Mouse (Mus musculus) liver, embryonic 14.5 days (tissue): ENCODE measurements at regions not wholly inside any gene's neighbourhood (a gene's known extent, or its start where the extent isn't known, plus 50 kb on each side); places are given as distances from the start of the nearest gene placed in this dataset.

Experiments used
- ATAC-seq: fragments of 200-750 bp; cut with Nextera tagmentation; 2 replicates; pipeline ENCODE4 v1.8.0; 2017; ENCODE audit warnings: moderate number of reproducible peaks, mild to moderate bottlenecking, moderate library complexity; ENCODE audit not compliant: insufficient read depth
- DNase-seq, 3 experiments: peaks; one replicate each; pipeline ENCODE4 v3.0.0-alpha.2; 2012 to 2013; ENCODE audit warnings: low read depth in 3 of 3, low spot score in 3 of 3
- H3K27ac ChIP-seq: fragments of 300-500 bp; sonication (generic); 2 replicates; pipeline ENCODE4 v1.5.1; 2014; ENCODE audit warnings: moderate library complexity, mild to moderate bottlenecking, control low read depth, inconsistent platforms
- H3K27me3 ChIP-seq: fragments of 300-500 bp; sonication (generic); 2 replicates; pipeline ENCODE4 v1.6.1; 2014; ENCODE audit warnings: mild to moderate bottlenecking, low read length, moderate library complexity; ENCODE audit not compliant: control insufficient read depth, insufficient read depth
- H3K36me3 ChIP-seq: fragments of 300-500 bp; sonication (generic); replicated peaks from 2 replicates; pipeline ENCODE4 v1.6.1; 2014; ENCODE audit warnings: low read depth; ENCODE audit not compliant: control insufficient read depth, insufficient read depth
- H3K4me1 ChIP-seq, 2 experiments: fragments of 200-500 bp in 1 of 2; fragments of 300-500 bp in 1 of 2; sonication (generic) in 1 of 2; replicated peaks; 2 replicates each; pipeline ENCODE4 v1.6.1; 2012 to 2014; ENCODE audit warnings: antibody characterized with exemption in 1 of 2, inconsistent platforms in 1 of 2, low read length in 1 of 2; ENCODE audit not compliant: control insufficient read depth in 2 of 2, insufficient read depth in 2 of 2
- H3K4me2 ChIP-seq: fragments of 300-500 bp; sonication (generic); 2 replicates; pipeline ENCODE4 v1.6.1; 2014; ENCODE audit warnings: low read depth, mild to moderate bottlenecking, control low read depth, moderate library complexity
- H3K4me3 ChIP-seq, 2 experiments: fragments of 200-500 bp in 1 of 2; fragments of 300-500 bp in 1 of 2; sonication (generic) in 1 of 2; 2 replicates each; pipeline ENCODE4 v1.5.1; 2012 to 2014; ENCODE audit warnings: low read depth in 2 of 2, low read length in 2 of 2, mild to moderate bottlenecking in 2 of 2, control low read depth in 1 of 2, inconsistent platforms in 1 of 2, moderate library complexity in 1 of 2; ENCODE audit not compliant: insufficient read depth in 1 of 2
- H3K9ac ChIP-seq: fragments of 300-500 bp; sonication (generic); replicated peaks from 2 replicates; pipeline ENCODE4 v1.6.1; 2014; ENCODE audit warnings: mild to moderate bottlenecking, control low read depth, moderate library complexity
- H3K9me3 ChIP-seq: fragments of 300-500 bp; sonication (generic); 2 replicates; pipeline ENCODE4 v1.6.1; 2016; ENCODE audit warnings: low read length, mixed read lengths; ENCODE audit not compliant: control insufficient read depth
- CTCF ChIP-seq: IDR thresholded peaks from 2 replicates; pipeline ENCODE4 v1.5.1; 2016; ENCODE audit warnings: antibody characterized with exemption, low read depth, control low read depth
- EP300 ChIP-seq: IDR thresholded peaks from 2 replicates; pipeline ENCODE4 v1.6.1; 2016; ENCODE audit warnings: antibody characterized with exemption, low read depth
- WGBS: fragments of 180-500 bp; shearing (Covaris S2); extraction: QIAGEN DNeasy Blood & Tissue Kit; methylation state at CpG from one replicate; pipeline ENCODE4 v1.1.7; 2014; ENCODE audit not compliant: insufficient replicate concordance; 5-methylcytosine and 5-hydroxymethylcytosine counted together

- no peak overlapping the region for H3K4me2 ChIP-seq
- no peaks in the 10 kb centered on the region for H3K4me1 ChIP-seq
- ATAC-seq (no peak), DNase-seq (no peak)
- no peak overlapping the region for H3K9ac ChIP-seq
- H3K27me3 ChIP-seq = no peaks in the 10 kb centered on the region
- TF ChIP-seq CTCF (no peak), EP300 (no peak)
- no peaks in the 10 kb centered on the region for H3K36me3 ChIP-seq
- WGBS = 74% methylated on average over 2 of the region's 2 CpGs
- H3K9me3 ChIP-seq = no peaks in the 10 kb centered on the region
- H3K27ac ChIP-seq = no peak overlapping the region
- H3K4me3 ChIP-seq = no peak overlapping the region
Observed at GRCm38 (mm10) chr4:82048171-82048570, 605.6 kb upstream of the Mpdz start.

- Histone ChIP-seq H3K27ac (no peak overlapping the region), H3K9me3 (no peaks in the 10 kb centered on the region), H3K9ac (no peak overlapping the region), H3K4me1 (no peaks in the 10 kb centered on the region), H3K36me3 (no peaks in the 10 kb centered on the region), H3K4me3 (no peak overlapping the region), H3K4me2 (no peak overlapping the region), H3K27me3 (no peaks in the 10 kb centered on the region)
- ATAC-seq (no peak), DNase-seq (no peak)
- no peak for TF ChIP-seq CTCF
- no peak for TF ChIP-seq EP300
- WGBS = 63% methylated on average over 1 of the region's 1 CpGs
Observed at GRCm38 (mm10) chr4:82037473-82037872, 594.9 kb upstream of the Mpdz start.

- Histone ChIP-seq H3K9ac (no peak overlapping the region), H3K36me3 (no peaks in the 10 kb centered on the region), H3K4me2 (no peak overlapping the region), H3K4me3 (no peak overlapping the region), H3K27ac (no peak overlapping the region), H3K9me3 (no peaks in the 10 kb centered on the region), H3K4me1 (no peaks in the 10 kb centered on the region), H3K27me3 (no peaks in the 10 kb centered on the region)
- TF ChIP-seq CTCF = no peak
- no peak for TF ChIP-seq EP300
- no peak for ATAC-seq
- 32% methylated on average over 3 of the region's 3 CpGs for WGBS
- no peak for DNase-seq
Observed at GRCm38 (mm10) chr4:82035074-82035703, 592.6 kb upstream of the Mpdz start.

GRCm38 (mm10) chr4:82029237-82029636, 586.6 kb upstream of the Mpdz start:
- WGBS = 74% methylated on average over 9 of the region's 9 CpGs
- no peak for ATAC-seq
- H3K9me3 ChIP-seq = no peaks in the 10 kb centered on the region
- no peak for DNase-seq
- H3K4me1 ChIP-seq = no peaks in the 10 kb centered on the region
- H3K27ac ChIP-seq = no peak overlapping the region
- no peak for TF ChIP-seq EP300
- TF ChIP-seq CTCF = no peak
- H3K36me3 ChIP-seq = no peaks in the 10 kb centered on the region
- no peaks in the 10 kb centered on the region for H3K27me3 ChIP-seq
- no peak overlapping the region for H3K9ac ChIP-seq
- no peak overlapping the region for H3K4me2 ChIP-seq
- no peak overlapping the region for H3K4me3 ChIP-seq

- no peak overlapping the region for H3K27ac ChIP-seq
- no peak overlapping the region for H3K4me3 ChIP-seq
- TF ChIP-seq EP300 = no peak
- no peak for TF ChIP-seq CTCF
- WGBS = 64% methylated on average over 9 of the region's 9 CpGs
- no peaks in the 10 kb centered on the region for H3K4me1 ChIP-seq
- no peak overlapping the region for H3K9ac ChIP-seq
- H3K27me3 ChIP-seq = no peaks in the 10 kb centered on the region
- no peaks in the 10 kb centered on the region for H3K9me3 ChIP-seq
- no peak overlapping the region for H3K4me2 ChIP-seq
- no peaks in the 10 kb centered on the region for H3K36me3 ChIP-seq
- ATAC-seq = no peak
- DNase-seq = no peak
Observed at GRCm38 (mm10) chr4:82027447-82027881, 584.8 kb upstream of the Mpdz start.
